ENCODE assay signal across 36 mouse cellular contexts in the genomic region with DNA sequence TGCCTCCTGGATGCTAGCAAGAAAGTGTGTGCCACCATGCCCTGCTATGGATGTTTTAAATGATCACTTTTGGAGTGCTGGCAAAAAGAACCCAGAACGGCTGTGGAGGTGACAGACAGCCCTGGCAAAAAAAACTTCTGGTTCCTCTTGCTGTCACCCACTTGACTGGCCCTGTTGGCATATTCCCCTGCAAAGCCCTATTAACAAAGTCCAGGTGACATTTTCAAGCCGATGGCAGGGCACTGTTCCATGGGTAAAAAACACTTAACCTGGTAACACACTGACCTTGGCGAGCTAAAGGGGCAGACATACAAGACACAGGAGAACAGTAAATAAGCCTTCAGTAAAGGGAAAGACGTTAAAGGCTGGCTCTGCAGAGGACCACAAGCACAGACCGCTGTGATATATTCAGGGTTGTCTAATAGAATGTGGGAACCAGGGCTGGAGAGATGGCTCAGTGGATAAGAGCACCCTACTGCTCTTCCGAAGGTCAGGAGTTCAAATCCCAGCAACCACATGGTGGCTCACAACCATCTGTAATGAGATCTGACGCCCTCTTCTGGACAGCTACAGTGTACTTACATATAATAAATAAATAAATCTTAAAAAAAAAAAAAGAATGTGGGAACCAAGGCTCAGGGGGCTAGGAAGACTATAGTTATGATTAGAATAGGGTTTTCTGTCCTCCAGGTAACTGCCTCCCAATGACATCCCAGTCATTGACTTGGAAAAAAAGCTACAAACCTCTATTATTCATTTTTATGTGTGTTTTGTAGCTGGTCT. TPM values are rescaled to one million over a fixed set of nuclear protein-coding genes. Genes with fewer than 3 reads are reported as not detected.
DNase-seq lines count a peak whose midpoint lies in the region; ATAC-seq and TF ChIP-seq lines count a peak whose summit lies in the region.
"Had no signal": no experiment of that assay in that cellular context is flagged by ENCODE, and none has a peak within 500 bp of the region (broad histone marks: within the 10 kb centered on the region; RNA-seq: fewer than 3 reads in every experiment).

No protein-coding gene starts in this region.

- H3K4me2 ChIP-seq in heart, embryonic 11.5 days: no peak overlapping the region
- H3K4me2 ChIP-seq in kidney, postnatal 0 days (ENCODE audit: low read length): no peak overlapping the region
- H3K4me2 ChIP-seq: embryonic facial prominence, embryonic 15.5 days; forebrain, embryonic 12.5 days; heart, embryonic 15.5 days; intestine, embryonic 15.5 days; limb, embryonic 13.5 days; liver, embryonic 13.5 days; midbrain, embryonic 12.5 days had no signal

- TF ChIP-seq CTCF in kidney, postnatal 0 days (IDR thresholded peaks at IDR 0.05; ENCODE audit: low read depth): peak; percentile 12; the same call in 1 of the 2 replicates

- no peaks in the 10 kb centered on the region for H3K9me3 ChIP-seq in heart, embryonic 11.5 days (replicated peaks; ENCODE audit: control insufficient read depth, low read length)
- no peaks in the 10 kb centered on the region for H3K9me3 ChIP-seq in kidney, postnatal 0 days (replicated peaks; ENCODE audit: low read length)
- no peaks in the 10 kb centered on the region for H3K9me3 ChIP-seq in ES-E14 (ENCODE audit: control insufficient read depth, insufficient read depth, low read depth, low read length)
- H3K9me3 ChIP-seq: embryonic facial prominence, embryonic 15.5 days; forebrain, embryonic 12.5 days; heart, embryonic 15.5 days; hindbrain, embryonic 10.5 days; intestine, embryonic 15.5 days; limb, embryonic 13.5 days; liver, embryonic 13.5 days; megakaryocyte, embryonic 14.5 days; midbrain, embryonic 12.5 days had no signal

- H3K27me3 ChIP-seq in heart, embryonic 11.5 days (ENCODE audit: control insufficient read depth, insufficient read depth, low read length): no peaks in the 10 kb centered on the region
- H3K27me3 ChIP-seq in kidney, postnatal 0 days (ENCODE audit: insufficient read depth, low read length): no peaks in the 10 kb centered on the region
- H3K27me3 ChIP-seq: embryonic facial prominence, embryonic 15.5 days; forebrain, embryonic 12.5 days; heart, embryonic 15.5 days; intestine, embryonic 15.5 days; limb, embryonic 13.5 days; liver, embryonic 13.5 days; megakaryocyte, embryonic 14.5 days; midbrain, embryonic 12.5 days had no signal

- ATAC-seq in heart, embryonic 11.5 days (replicated peaks; ENCODE audit: insufficient number of reproducible peaks, low FRiP score, low TSS enrichment): no peak
- ATAC-seq in kidney, postnatal 0 days (replicated peaks; ENCODE audit: low FRiP score, low read depth): no peak
- ATAC-seq: activated CD4-positive, CD25-positive, alpha-beta regulatory T cell, adult 4 months; CD4-positive, CD25-positive, alpha-beta regulatory T cell, adult 4 months; forebrain, postnatal 0 days; hindbrain, embryonic 16.5 days; intestine, embryonic 15.5 days; lung, postnatal 0 days had no signal

- 71% methylated on average over 7 of the region's 7 CpGs for WGBS in heart, embryonic 11.5 days (ENCODE audit: insufficient replicate concordance)
- WGBS in kidney, postnatal 0 days: 73% methylated on average over 7 of the region's 7 CpGs

- no peak overlapping the region for H3K9ac ChIP-seq in heart, embryonic 11.5 days (ENCODE audit: low read depth, low read length)
- no peak overlapping the region for H3K9ac ChIP-seq in kidney, postnatal 0 days (ENCODE audit: low read depth, low read length)
- no peak overlapping the region for H3K9ac ChIP-seq in ES-E14 (ENCODE audit: insufficient read depth, low read depth, low read length, poor library complexity, severe bottlenecking)
- H3K9ac ChIP-seq: embryonic facial prominence, embryonic 15.5 days; forebrain, embryonic 12.5 days; forebrain, postnatal 0 days; heart, embryonic 15.5 days; intestine, embryonic 15.5 days; limb, embryonic 13.5 days; liver, embryonic 13.5 days; midbrain, embryonic 12.5 days had no signal

- in situ Hi-C loops in ES-E14 (cut with MboI; ENCODE audit: low sequenced_read_pairs in 2 of 2, unreplicated experiment in 2 of 2): no loop called here

- no peaks in the 10 kb centered on the region; the same call in 1 of the 2 replicates for H3K4me1 ChIP-seq in heart, embryonic 11.5 days (ENCODE audit: control insufficient read depth, insufficient read depth, low read length)
- no peaks in the 10 kb centered on the region for H3K4me1 ChIP-seq in kidney, postnatal 0 days (replicated peaks; ENCODE audit: insufficient read depth, low read length)
- no peaks in the 10 kb centered on the region; a peak in 2 of 4 replicates for H3K4me1 ChIP-seq in ES-E14 (ENCODE audit: control insufficient read depth in 2 of 2, insufficient read depth in 2 of 2, low read length in 2 of 2, poor library complexity in 1 of 2)
- peaks cover 9% of the 10 kb centered on the region for H3K4me1 ChIP-seq in brown adipose tissue, adult 24 weeks (ENCODE audit: control insufficient read depth, insufficient read depth, insufficient read length, low read length)
- H3K4me1 ChIP-seq: embryonic facial prominence, embryonic 15.5 days; forebrain, embryonic 12.5 days; hindbrain, embryonic 10.5 days; limb, embryonic 13.5 days; midbrain, embryonic 12.5 days had no signal

- H3K36me3 ChIP-seq in heart, embryonic 11.5 days (ENCODE audit: control insufficient read depth, insufficient read depth, low read length): peaks cover 75% of the 10 kb centered on the region
- H3K36me3 ChIP-seq in kidney, postnatal 0 days (ENCODE audit: insufficient read depth, low read length): peaks cover 73% of the 10 kb centered on the region
- H3K36me3 ChIP-seq in ES-E14 (ENCODE audit: control insufficient read depth, insufficient read depth, low read length, poor library complexity, severe bottlenecking): peaks cover 91% of the 10 kb centered on the region

- H3K4me3 ChIP-seq in heart, embryonic 11.5 days (ENCODE audit: low read depth, low read length): no peak overlapping the region
- no peak overlapping the region for H3K4me3 ChIP-seq in kidney, postnatal 0 days (replicated peaks; ENCODE audit: low read depth, low read length)
- H3K4me3 ChIP-seq in ES-E14 (ENCODE audit: insufficient read depth in 1 of 2, low read depth in 1 of 2, low read length in 2 of 2, poor library complexity in 1 of 2, severe bottlenecking in 1 of 2): no peak overlapping the region
- H3K4me3 ChIP-seq in brown adipose tissue, adult 24 weeks (ENCODE audit: insufficient read depth, low read depth, low read length): no peak overlapping the region
- H3K4me3 ChIP-seq: embryonic facial prominence, embryonic 15.5 days; forebrain, embryonic 12.5 days; heart, embryonic 15.5 days; hindbrain, embryonic 10.5 days; intestine, embryonic 15.5 days; limb, embryonic 13.5 days; liver, embryonic 13.5 days; megakaryocyte, embryonic 14.5 days; midbrain, embryonic 12.5 days had no signal

- no peak overlapping the region for H3K27ac ChIP-seq in heart, embryonic 11.5 days (ENCODE audit: low read depth, low read length)
- H3K27ac ChIP-seq in kidney, postnatal 0 days: no peak overlapping the region
- no peak overlapping the region for H3K27ac ChIP-seq in ES-E14 (ENCODE audit: insufficient read depth, low read depth, low read length, poor library complexity, severe bottlenecking)
- H3K27ac ChIP-seq in brown adipose tissue, adult 24 weeks (replicated peaks; ENCODE audit: low read depth, low read length): peak overlapping the region; percentile 62
- H3K27ac ChIP-seq: embryonic facial prominence, embryonic 15.5 days; forebrain, embryonic 12.5 days; heart, embryonic 15.5 days; hindbrain, embryonic 10.5 days; intestine, embryonic 15.5 days; limb, embryonic 13.5 days; liver, embryonic 13.5 days; midbrain, embryonic 12.5 days had no signal

- peak; percentile 40 to 61 for DNase-seq in heart, adult 18-20 months
- DNase-seq in kidney, postnatal 0 days (ENCODE audit: low spot score): no peak
- no peak for DNase-seq in kidney, postnatal 36 days
- DNase-seq in ES-E14 (ENCODE audit: low read depth, low spot score): no peak
- DNase-seq in adrenal gland, postnatal 36 days: no peak
- DNase-seq: cerebellum, adult 18-20 months; cerebellum, postnatal 10 days; forebrain, postnatal 0 days; gastrocnemius, postnatal 14 days; liver, embryonic 13.5 days; lung, adult 18-20 months; lung, postnatal 4 days; thymus, postnatal 4 days had no signal

TF ChIP-seq in ES-E14, 5 proteins besides CTCF, POLR2A, EP300 and RAD21:
- TF ChIP-seq CHD2 (IDR thresholded peaks at IDR 0.05; ENCODE audit: low read depth, low read length) (no peak), ZNF384 (IDR thresholded peaks at IDR 0.05; ENCODE audit: low read depth, low read length) (peak; percentile 63; the same call in 1 of the 2 replicates)

RNA-seq across cellular contexts. Expression of a gene that starts 29.6 kb away (rescaled TPM):
- total RNA-seq in heart, adult 18-20 months (2021): not detected
- not detected in 2 replicates for polyA plus RNA-seq in heart, embryonic 11.5 days (2014; fragmentation: Nextera tagmentation; extraction: Ambion mirVana)
- polyA plus RNA-seq in kidney, postnatal 0 days (2015; fragmentation: Nextera tagmentation; extraction: Ambion mirVana): not detected in 2 replicates
- 3.1 and 3.6 TPM in 2 replicates for total RNA-seq in ES-E14 (2012; rRNA removed)
- polyA plus RNA-seq in brown adipose tissue, adult 24 weeks (2012; ENCODE audit: insufficient read depth, insufficient read length, missing spikeins): not detected in 2 replicates
- total RNA-seq in adrenal gland, postnatal 36 days (2021): not detected
- total RNA-seq: adrenal gland, adult 2 months; common myeloid progenitor, adult 5-6 weeks; granulocyte monocyte progenitor cell, adult 5-6 weeks; layer of hippocampus, postnatal 10 days; left cerebral cortex, postnatal 36 days; monocyte, adult 5-6 weeks had no signal
- polyA plus RNA-seq: activated CD4-positive, CD25-positive, alpha-beta regulatory T cell, adult 4 months; adrenal gland, adult 2 months; CD4-positive, CD25-positive, alpha-beta regulatory T cell, adult 4 months; forebrain, embryonic 12.5 days; heart, embryonic 15.5 days; hindbrain, embryonic 10.5 days; intestine, embryonic 15.5 days; limb, embryonic 13.5 days; lung, postnatal 0 days; midbrain, embryonic 12.5 days; neural tube, embryonic 14.5 days; thymus, postnatal 0 days had no signal

RNA-seq across cellular contexts. Expression of a gene that starts 31.7 kb away (rescaled TPM):
- total RNA-seq in heart, adult 18-20 months (2021): 100 to 1,000 TPM; 336 to 356 TPM
- polyA plus RNA-seq in heart, embryonic 11.5 days (2014; fragmentation: Nextera tagmentation; extraction: Ambion mirVana): 64.9 and 83.5 TPM in 2 replicates
- polyA plus RNA-seq in kidney, postnatal 0 days (2015; fragmentation: Nextera tagmentation; extraction: Ambion mirVana): 28.2 and 29.7 TPM in 2 replicates
- total RNA-seq in ES-E14 (2012; rRNA removed): 197 and 246 TPM in 2 replicates
- polyA plus RNA-seq in brown adipose tissue, adult 24 weeks (2012; ENCODE audit: insufficient read depth, insufficient read length, missing spikeins): 45.5 and 52.1 TPM in 2 replicates
- 100 to 1,000 TPM in 1 of 2 experiments, 10 to 100 TPM in 1; 98.0 to 113 TPM for total RNA-seq in adrenal gland, postnatal 36 days (2021)

RNA-seq across cellular contexts. Expression of a gene that starts 49.2 kb away (rescaled TPM):
- total RNA-seq in heart, adult 18-20 months (2021): not detected
- polyA plus RNA-seq in heart, embryonic 11.5 days (2014; fragmentation: Nextera tagmentation; extraction: Ambion mirVana): 0.10 TPM in 1 of 2 replicates, not detected in the other
- polyA plus RNA-seq in kidney, postnatal 0 days (2015; fragmentation: Nextera tagmentation; extraction: Ambion mirVana): 0.32 and 0.41 TPM in 2 replicates
- total RNA-seq in ES-E14 (2012; rRNA removed): 5.0 and 7.1 TPM in 2 replicates
- not detected in 2 replicates for polyA plus RNA-seq in brown adipose tissue, adult 24 weeks (2012; ENCODE audit: insufficient read depth, insufficient read length, missing spikeins)
- total RNA-seq in adrenal gland, postnatal 36 days (2021): under 1 TPM; 0.13 to 0.20 TPM
- total RNA-seq: common myeloid progenitor, adult 5-6 weeks; granulocyte monocyte progenitor cell, adult 5-6 weeks; layer of hippocampus, postnatal 10 days; left cerebral cortex, adult 8-10 months; monocyte, adult 5-6 weeks had no signal
- polyA plus RNA-seq: activated CD4-positive, CD25-positive, alpha-beta regulatory T cell, adult 4 months; CD4-positive, CD25-positive, alpha-beta regulatory T cell, adult 4 months; forebrain, embryonic 12.5 days; heart, embryonic 15.5 days had no signal

Comparison
In these comparisons a context has a peak if more than half of its experiments do, and no peak if none do; other contexts are left out.
1. DNase-seq: peak in heart, adult 18-20 months (2 of 2); none in kidney, postnatal 0 days (single experiment), kidney, postnatal 36 days (0 of 2), ES-E14 (single experiment) and adrenal gland, postnatal 36 days (0 of 2).